Mouse (Mus musculus) spleen, adult 2 months (tissue): ENCODE data around the gene Unk.
A peak's percentile ranks its signal among the peaks of the same experiment; 100 is the strongest.

Experiments used
- CTCF ChIP-seq: fragments of 200-500 bp; IDR thresholded peaks from 2 replicates; pipeline ENCODE4 v1.5.1; 2011; ENCODE audit warnings: mild to moderate bottlenecking, inconsistent platforms; ENCODE audit not compliant: insufficient read depth, insufficient read length, insufficient replicate concordance; ENCODE audit errors: extremely low read depth
- POLR2A ChIP-seq: fragments of 200-500 bp; IDR thresholded peaks from 2 replicates; pipeline ENCODE4 v1.6.1; 2011; ENCODE audit warnings: low read depth, low read length, inconsistent platforms

GRCm38 (mm10) chr11:116087194-116088130, 57.3 kb downstream of the Unk start:
- TF ChIP-seq CTCF (peak; percentile 94), POLR2A (peak; percentile 48)
